Mouse (Mus musculus) embryo, embryonic 10 days (tissue): ENCODE results near the gene Syt16.

Experiments
- DNase-seq: peaks from one replicate; pipeline ENCODE4 v3.0.0-alpha.2; 2015; ENCODE audit warnings: low spot score

The Syt16 gene

GRCm38 (mm10) chr12:73997297-73998127 is at the start of gene Syt16:
Gene Syt16 (plus strand): TSS chr12:73997661.
- peak; percentile 10 for DNase-seq

- no peak for DNase-seq
These were observed 49.0 kb upstream of the Syt16 start for GRCm38 (mm10) chr12:73948415-73948814.

GRCm38 (mm10) chr12:73949318-73950058 is 48.0 kb upstream of the Syt16 start:
- peak; percentile 70 for DNase-seq

- peak; percentile 78 for DNase-seq
These were observed 44.6 kb upstream of the Syt16 start for GRCm38 (mm10) chr12:73952879-73953278.

GRCm38 (mm10) chr12:73953420-73954186 is 43.9 kb upstream of the Syt16 start:
- no peak for DNase-seq

- no peak for DNase-seq
These were observed 42.7 kb upstream of the Syt16 start for GRCm38 (mm10) chr12:73954785-73955184.

- DNase-seq, result no peak
These were observed 39.8 kb upstream of the Syt16 start for GRCm38 (mm10) chr12:73957676-73958075.

- no peak for DNase-seq
These were observed 38.6 kb upstream of the Syt16 start for GRCm38 (mm10) chr12:73958830-73959229.

- peak; percentile 99 for DNase-seq
These were observed 32.9 kb upstream of the Syt16 start, which contains the start of gene Snapc1 for GRCm38 (mm10) chr12:73964291-73965281. Gene Snapc1 (plus strand): TSS chr12:73964481.

GRCm38 (mm10) chr12:73969142-73969541 is 28.3 kb upstream of the Syt16 start:
- no peak for DNase-seq

GRCm38 (mm10) chr12:73974584-73974983 is 22.9 kb upstream of the Syt16 start:
- DNase-seq, result no peak

- DNase-seq, result no peak
These were observed 19.3 kb upstream of the Syt16 start for GRCm38 (mm10) chr12:73978144-73978543.

GRCm38 (mm10) chr12:73979667-73980066 is 17.8 kb upstream of the Syt16 start:
- DNase-seq, result no peak

GRCm38 (mm10) chr12:73982533-73982932 is 14.9 kb upstream of the Syt16 start:
- peak; percentile 7 for DNase-seq

GRCm38 (mm10) chr12:73986299-73986698 is 11.2 kb upstream of the Syt16 start:
- no peak for DNase-seq

GRCm38 (mm10) chr12:73988393-73989008 is 9.0 kb upstream of the Syt16 start:
- no peak for DNase-seq

GRCm38 (mm10) chr12:73989594-73989993 is 7.9 kb upstream of the Syt16 start:
- peak; percentile 32 for DNase-seq

GRCm38 (mm10) chr12:73996906-73997296 is 560 bp upstream of the Syt16 start:
- DNase-seq, result no peak

- no peak for DNase-seq
These were observed 631 bp downstream of the Syt16 start for GRCm38 (mm10) chr12:73998128-73998456.

- no peak for DNase-seq
These were observed 5.0 kb downstream of the Syt16 start for GRCm38 (mm10) chr12:74002449-74002848.

GRCm38 (mm10) chr12:74009448-74009911 is 12.0 kb downstream of the Syt16 start:
- peak; percentile 69 for DNase-seq
